Mouse (Mus musculus) intestine, postnatal 0 days (tissue): Measurements from ENCODE around the gene Nif3l1. TPM values are rescaled to one million over a fixed set of nuclear protein-coding genes. Genes with fewer than 3 reads are reported as not detected.

Experiments used
- ATAC-seq: fragments of 200-750 bp; cut with Nextera tagmentation; 2 replicates; pipeline ENCODE4 v1.8.0; 2017; ENCODE audit warnings: mild to moderate bottlenecking, moderate TSS enrichment, moderate library complexity
- H3K27ac ChIP-seq: fragments of 300-500 bp; sonication (generic); 2 replicates; pipeline ENCODE4 v1.5.1; 2014; ENCODE audit warnings: mild to moderate bottlenecking, low read depth, low read length, moderate library complexity
- H3K27me3 ChIP-seq: fragments of 300-500 bp; sonication (generic); replicated peaks from 2 replicates; pipeline ENCODE4 v1.6.1; 2014; ENCODE audit warnings: low read length, mixed read lengths; ENCODE audit not compliant: control insufficient read depth, insufficient read depth
- H3K36me3 ChIP-seq: fragments of 300-500 bp; sonication (generic); 2 replicates; pipeline ENCODE4 v1.6.1; 2014; ENCODE audit warnings: mild to moderate bottlenecking, moderate library complexity; ENCODE audit not compliant: control insufficient read depth, insufficient read depth
- H3K4me1 ChIP-seq: fragments of 300-500 bp; sonication (generic); replicated peaks from 2 replicates; pipeline ENCODE4 v1.6.1; 2014; ENCODE audit warnings: antibody characterized with exemption, low read length, mixed read lengths; ENCODE audit not compliant: control insufficient read depth, insufficient read depth
- H3K4me2 ChIP-seq: fragments of 300-500 bp; sonication (generic); replicated peaks from 2 replicates; pipeline ENCODE4 v1.6.1; 2014; ENCODE audit warnings: low read depth, mild to moderate bottlenecking, moderate library complexity
- H3K4me3 ChIP-seq: fragments of 300-500 bp; sonication (generic); 2 replicates; pipeline ENCODE4 v1.5.1; 2014; ENCODE audit warnings: low read depth, low read length
- H3K9ac ChIP-seq: fragments of 300-500 bp; sonication (generic); 2 replicates; pipeline ENCODE4 v1.6.1; 2014; ENCODE audit warnings: mild to moderate bottlenecking, low read depth, low read length
- H3K9me3 ChIP-seq: fragments of 300-500 bp; sonication (generic); 2 replicates; pipeline ENCODE4 v1.6.1; 2016; ENCODE audit warnings: mixed run types; ENCODE audit not compliant: control insufficient read depth
- CTCF ChIP-seq: sonication (generic); IDR thresholded peaks from 2 replicates; pipeline ENCODE4 v1.5.1; 2016; ENCODE audit warnings: low read depth, mild to moderate bottlenecking, control low read depth, antibody characterized with exemption, moderate library complexity
- WGBS: fragments of 180-500 bp; shearing (Covaris S2); extraction: QIAGEN DNeasy Blood & Tissue Kit; methylation state at CpG from one replicate; pipeline ENCODE4 v1.1.7; 2014; 5-methylcytosine and 5-hydroxymethylcytosine counted together
- polyA plus RNA-seq: library from polyadenylated mRNA; unstranded; fragments of >200 nt; fragmentation: Nextera tagmentation; extraction: Ambion mirVana; gene quantifications from 2 replicates; pipeline ENCODE4 v1.2.1, GENCODE M21; 2015

Nif3l1 gene
- polyA plus RNA-seq, result 24.9 TPM in 2 replicates

DNA sequence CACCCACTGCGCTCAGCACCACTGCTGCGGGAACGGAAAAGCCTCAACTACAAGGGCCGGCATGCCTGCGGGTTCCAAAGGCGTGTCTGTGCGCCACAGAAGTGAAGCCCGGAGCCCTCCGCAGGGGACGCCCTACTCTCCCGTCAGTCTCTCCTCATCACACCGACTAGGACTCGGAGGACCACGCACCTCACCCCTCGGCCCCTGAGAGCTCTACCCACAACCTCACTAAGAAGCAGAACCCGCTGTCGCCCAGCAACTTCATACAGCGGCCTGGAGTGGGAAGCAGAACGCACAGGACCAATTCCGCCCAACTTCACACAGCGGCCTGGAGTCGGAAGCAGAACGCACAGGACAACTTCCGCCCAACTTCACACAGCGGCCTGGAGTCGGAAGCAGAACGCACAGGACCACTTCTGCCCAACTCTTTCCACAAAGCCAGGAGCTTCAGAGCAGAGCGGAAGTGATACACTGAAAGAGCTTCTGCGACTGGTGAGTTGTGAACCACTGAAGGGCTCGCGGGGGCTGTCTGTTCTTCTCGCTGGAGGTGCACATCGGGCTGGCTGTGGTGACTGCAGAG lies at the start of gene Nif3l1, which contains the start of gene Ppil3:
Gene Nif3l1, plus strand, starts transcription at position 9 of the 580 bp plus-strand sequence.
Gene Ppil3, minus strand, starts transcription at position 344 of the 580 bp plus-strand sequence.
- peaks cover 12% of the 10 kb centered on the region for H3K36me3 ChIP-seq
- H3K9me3 ChIP-seq, result no peaks in the 10 kb centered on the region
- peak within 1 kb of the TSS; percentile 73 for H3K4me3 ChIP-seq
- H3K4me2 ChIP-seq, result peak within 1 kb of the TSS; percentile 80
- no peaks in the 10 kb centered on the region for H3K27me3 ChIP-seq
- WGBS, result under 1% methylated on average over 33 of the region's 33 CpGs
- H3K9ac ChIP-seq, result peak within 1 kb of the TSS; percentile 72
- peak within 1 kb of the TSS; percentile 87 for H3K27ac ChIP-seq
- ATAC-seq, result peak; percentile 95
- H3K4me1 ChIP-seq, result 0 out of 2 replicates have a peak, but pooled peaks cover 6% of the 10 kb centered on the region
- peak; percentile 63 for TF ChIP-seq CTCF

DNA sequence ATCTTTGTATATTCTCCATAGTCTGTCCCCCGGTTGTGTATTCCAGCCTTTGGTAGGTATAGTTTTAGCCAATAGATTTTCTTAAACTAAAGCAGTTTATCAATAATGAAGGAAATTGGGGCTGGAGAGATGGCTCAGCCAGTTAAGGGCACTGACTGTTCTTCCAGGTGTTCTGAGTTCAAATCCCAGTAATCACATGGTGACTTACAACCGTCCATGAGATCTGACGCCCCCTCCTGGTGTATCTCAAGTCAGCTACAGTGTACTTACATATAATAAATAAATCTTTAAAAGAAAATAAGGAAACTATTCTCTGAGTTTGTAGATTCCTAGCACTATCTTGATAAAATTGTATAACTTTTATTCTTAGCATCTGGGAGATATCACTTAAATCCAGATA lies 49.6 kb upstream of the Nif3l1 start:
- no peak for ATAC-seq
- Histone ChIP-seq H3K4me3 (no peak overlapping the region), H3K9me3 (no peaks in the 10 kb centered on the region), H3K36me3 (peaks cover 55% of the 10 kb centered on the region), H3K27me3 (no peaks in the 10 kb centered on the region), H3K4me2 (no peak overlapping the region), H3K9ac (no peak overlapping the region), H3K27ac (no peak overlapping the region), H3K4me1 (0 out of 2 replicates have a peak, but pooled peaks cover 5% of the 10 kb centered on the region)
- 89% methylated on average over 3 of the region's 3 CpGs for WGBS
- peak; percentile 13; the same call in 1 of the 2 replicates for TF ChIP-seq CTCF

DNA sequence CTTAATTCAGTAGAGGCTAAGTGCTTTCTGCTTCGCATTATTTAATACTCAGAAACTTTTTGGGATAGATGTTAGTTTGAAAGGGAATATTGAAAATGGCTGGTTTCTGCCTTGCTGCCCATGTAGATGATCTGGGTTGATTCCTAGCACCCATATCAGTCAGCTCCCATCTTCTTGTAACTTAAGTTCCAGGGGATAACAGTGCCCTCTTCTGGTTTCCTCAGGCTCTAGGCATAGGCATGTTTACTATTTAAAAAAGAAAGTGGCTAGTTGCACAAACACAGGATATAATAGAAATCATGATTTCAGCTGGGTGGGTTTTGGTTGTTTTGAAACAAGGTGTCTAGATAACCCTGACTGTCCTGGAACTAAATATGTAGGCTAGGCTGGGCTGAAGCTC lies 48.8 kb upstream of the Nif3l1 start:
- H3K4me2 ChIP-seq, result no peak overlapping the region
- no peak for ATAC-seq
- 0 out of 2 replicates have a peak, but pooled peaks cover 5% of the 10 kb centered on the region for H3K4me1 ChIP-seq
- peak; percentile 56 for TF ChIP-seq CTCF
- no peaks in the 10 kb centered on the region for H3K27me3 ChIP-seq
- no peaks in the 10 kb centered on the region for H3K9me3 ChIP-seq
- H3K27ac ChIP-seq, result no peak overlapping the region
- no peak overlapping the region for H3K9ac ChIP-seq
- H3K36me3 ChIP-seq, result peaks cover 62% of the 10 kb centered on the region
- 100% methylated on average over 1 of the region's 1 CpGs for WGBS
- H3K4me3 ChIP-seq, result no peak overlapping the region

DNA sequence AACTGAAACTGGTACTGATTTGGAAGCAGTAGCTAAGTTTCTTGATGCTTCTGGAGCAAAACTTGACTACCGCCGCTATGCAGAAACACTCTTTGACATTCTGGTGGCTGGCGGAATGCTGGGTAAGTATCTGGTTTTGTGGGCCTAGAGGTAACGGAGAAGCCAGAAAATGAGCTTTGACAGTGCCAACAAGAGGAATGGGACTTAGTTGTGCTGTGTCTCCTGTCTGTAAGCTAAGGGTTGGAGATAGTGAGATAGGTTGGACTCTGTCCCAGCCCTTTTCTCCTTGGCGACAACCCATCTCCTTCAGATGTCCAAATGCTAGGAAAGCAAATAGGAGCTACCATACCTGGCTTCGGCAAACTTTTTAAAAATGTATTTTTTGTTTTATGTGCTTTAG lies 47.2 kb upstream of the Nif3l1 start:
- no peak overlapping the region for H3K4me2 ChIP-seq
- peaks cover 75% of the 10 kb centered on the region for H3K36me3 ChIP-seq
- H3K9me3 ChIP-seq, result no peaks in the 10 kb centered on the region
- TF ChIP-seq CTCF, result no peak
- H3K27ac ChIP-seq, result no peak overlapping the region
- no peaks in the 10 kb centered on the region for H3K4me1 ChIP-seq
- whole genome bisulfite sequencing, result 92% methylated on average over 6 of the region's 6 CpGs
- ATAC-seq, result no peak
- H3K9ac ChIP-seq, result no peak overlapping the region
- H3K4me3 ChIP-seq, result no peak overlapping the region
- H3K27me3 ChIP-seq, result no peaks in the 10 kb centered on the region

DNA sequence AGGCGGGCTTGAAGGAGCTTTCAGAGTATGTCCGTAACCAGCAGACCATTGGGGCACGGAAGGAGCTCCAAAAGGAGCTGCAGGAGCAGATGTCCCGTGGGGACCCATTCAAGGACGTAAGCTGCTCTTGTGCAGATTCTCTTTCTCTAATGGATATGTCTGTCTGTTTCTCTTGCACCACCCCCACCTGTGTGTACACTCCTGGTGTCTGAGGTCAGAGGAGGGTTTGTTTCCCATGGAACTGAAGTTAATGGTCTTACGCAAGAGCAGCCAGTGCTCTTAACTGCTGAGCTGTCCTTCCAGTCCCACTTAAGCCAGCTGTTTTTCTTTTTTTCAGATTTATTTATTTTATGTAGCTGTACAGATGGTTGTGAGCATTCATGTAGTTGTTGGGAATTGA lies 43.6 kb upstream of the Nif3l1 start:
- Histone ChIP-seq H3K36me3 (peaks cover 85% of the 10 kb centered on the region), H3K4me3 (no peak overlapping the region)

DNA sequence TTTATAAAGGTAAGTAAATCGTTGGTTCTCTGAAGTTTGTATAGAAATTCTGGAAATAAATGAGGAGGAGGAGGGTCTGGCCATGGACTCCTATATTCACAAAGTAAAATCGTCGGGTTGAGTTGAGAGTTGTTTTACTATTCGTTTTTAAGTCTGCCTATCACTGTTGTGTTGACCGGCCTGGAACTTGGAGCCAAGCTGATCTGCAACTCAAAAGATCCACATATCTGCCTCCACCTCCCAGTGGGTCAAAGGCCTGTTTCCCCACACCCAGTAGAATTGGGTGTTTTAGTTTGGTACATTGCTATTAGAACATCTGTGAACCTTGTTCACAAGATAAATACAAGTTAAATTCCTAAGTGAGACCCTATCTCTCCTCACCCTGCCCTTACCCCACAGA lies 41.2 kb upstream of the Nif3l1 start:
- no peaks in the 10 kb centered on the region for H3K9me3 ChIP-seq
- H3K27ac ChIP-seq, result no peak overlapping the region
- ATAC-seq, result no peak
- no peak overlapping the region for H3K4me2 ChIP-seq
- peaks cover 69% of the 10 kb centered on the region for H3K36me3 ChIP-seq
- H3K9ac ChIP-seq, result no peak overlapping the region
- H3K4me3 ChIP-seq, result no peak overlapping the region
- no peak for TF ChIP-seq CTCF
- H3K27me3 ChIP-seq, result no peaks in the 10 kb centered on the region
- WGBS, result 91% methylated on average over 5 of the region's 5 CpGs
- H3K4me1 ChIP-seq, result no peaks in the 10 kb centered on the region

More for the DNA sequence above, 43.6 kb upstream of the Nif3l1 start:
- Histone ChIP-seq H3K9ac (no peak overlapping the region), H3K4me1 (no peaks in the 10 kb centered on the region), H3K9me3 (no peaks in the 10 kb centered on the region), H3K27me3 (no peaks in the 10 kb centered on the region), H3K27ac (no peak overlapping the region), H3K4me2 (no peak overlapping the region)
- ATAC-seq, result peak; percentile 10; the same call in 1 of the 2 replicates
- TF ChIP-seq CTCF, result no peak
- WGBS, result 86% methylated on average over 6 of the region's 6 CpGs
